In the genomic region with DNA sequence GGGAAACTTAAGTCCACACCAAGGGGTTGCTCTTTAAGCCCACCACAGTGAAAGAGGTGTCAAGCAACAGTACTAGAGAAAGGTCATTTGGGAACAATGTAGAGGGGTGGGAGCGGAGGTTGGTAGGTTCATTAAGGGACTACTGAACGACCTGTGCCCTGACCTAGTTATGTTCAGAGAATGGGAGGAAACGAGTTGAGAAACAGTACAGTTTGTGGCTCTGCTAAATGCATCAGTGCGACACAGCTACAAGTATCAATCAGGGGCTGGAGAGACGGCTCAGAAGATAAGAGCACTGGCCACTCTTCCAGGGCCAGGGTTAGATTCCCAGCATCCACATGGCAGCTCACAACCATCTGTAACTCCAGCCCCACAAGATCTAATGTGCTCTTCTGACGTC, we compare ENCODE assay signal across 20 mouse cellular contexts.
DNase-seq lines count a peak whose midpoint lies in the region; TF ChIP-seq lines count a peak whose summit lies in the region.
"Had no signal": no experiment of that assay in that cellular context is flagged by ENCODE, and none has a peak within 500 bp of the region (broad histone marks: within the 10 kb centered on the region; RNA-seq: fewer than 3 reads in every experiment).

No protein-coding gene starts in this region.

- intact Hi-C loops in gastrocnemius, adult 2 months (cut with DNase I) = loop anchor here (5.0 kb wide), 1 partner anchor 83 kb away; a partner anchor contains a TSS
- intact Hi-C loops in gastrocnemius, postnatal 36 days (cut with DNase I) = no loop called here
- intact Hi-C loops in heart, adult 2 months (cut with DNase I) = loop anchor here (2.0 to 5.0 kb wide), 2 partner anchors 52 to 65 kb away; no protein-coding TSS in a partner anchor
- intact Hi-C loops in heart, postnatal 36 days (cut with DNase I) = loop anchor here (2.0 kb wide), 1 partner anchor 85 kb away; a partner anchor contains a TSS

- H3K79me2 ChIP-seq in heart, adult 2 months (replicated peaks; ENCODE audit: control insufficient read depth, insufficient read depth, low read length) = no peaks in the 10 kb centered on the region

- H3K4me1 ChIP-seq in heart, adult 2 months (ENCODE audit: control insufficient read depth, insufficient read depth, low read length) = peaks cover 44% of the 10 kb centered on the region
- H3K4me1 ChIP-seq in brown adipose tissue, adult 24 weeks (ENCODE audit: control insufficient read depth, insufficient read depth, insufficient read length, low read length) = peaks cover 51% of the 10 kb centered on the region
- H3K4me1 ChIP-seq in embryonic fibroblast, embryonic 13.5 days (ENCODE audit: control insufficient read depth, insufficient read depth, low read length) = peaks cover 41% of the 10 kb centered on the region

- peaks cover 2% of the 10 kb centered on the region; the same call in 1 of the 2 replicates for H3K36me3 ChIP-seq in heart, adult 2 months (ENCODE audit: control insufficient read depth, insufficient read depth, low read length)
- H3K36me3 ChIP-seq: embryonic facial prominence, embryonic 13.5 days; forebrain, embryonic 10.5 days; heart, embryonic 13.5 days had no signal

- no peak overlapping the region for H3K9ac ChIP-seq in heart, adult 2 months (ENCODE audit: low read depth, low read length)
- H3K9ac ChIP-seq: embryonic facial prominence, embryonic 13.5 days; forebrain, embryonic 13.5 days; heart, embryonic 13.5 days; hindbrain, embryonic 14.5 days had no signal

- 54% methylated on average over 6 of the region's 6 CpGs for WGBS in heart, adult 2 months

- TF ChIP-seq EP300 in heart, adult 2 months (IDR thresholded peaks at IDR 0.05; ENCODE audit: insufficient read depth, low read depth, low read length) = peak; percentile 80; the same call in 1 of the 2 replicates

- no peak overlapping the region; the same call in 1 of the 2 replicates for H3K4me3 ChIP-seq in gastrocnemius, adult 2 months
- no peak overlapping the region for H3K4me3 ChIP-seq in heart, adult 2 months
- H3K4me3 ChIP-seq in brown adipose tissue, adult 24 weeks (ENCODE audit: insufficient read depth, low read depth, low read length) = no peak overlapping the region
- H3K4me3 ChIP-seq in embryonic fibroblast, embryonic 13.5 days (ENCODE audit: insufficient read depth, low read length) = no peak overlapping the region
- H3K4me3 ChIP-seq: embryonic facial prominence, embryonic 13.5 days; forebrain, embryonic 10.5 days; forebrain, embryonic 13.5 days; heart, embryonic 13.5 days had no signal

- no peak for TF ChIP-seq CTCF in gastrocnemius, adult 2 months (IDR thresholded peaks at IDR 0.05)
- TF ChIP-seq CTCF in heart, adult 2 months (IDR thresholded peaks at IDR 0.05) = no peak
- no peak for TF ChIP-seq CTCF in embryonic fibroblast, embryonic 13.5 days (IDR thresholded peaks at IDR 0.05; ENCODE audit: borderline replicate concordance, insufficient read depth, low read length)

- no peak for DNase-seq in gastrocnemius, adult 2 months
- DNase-seq in gastrocnemius, postnatal 36 days = no peak
- DNase-seq in heart, adult 2 months = peak in 1 of 2 experiments; percentile 50
- no peak for DNase-seq in heart, postnatal 36 days
- no peak for DNase-seq in right cerebral cortex, postnatal 25 days
- DNase-seq in kidney, adult 11 months = no peak
- DNase-seq: adrenal gland, adult 8-10 months; adrenal gland, postnatal 25 days; cerebellum, adult 18-20 months; cerebellum, adult 9-10 months; cerebellum, postnatal 14 days; gastrocnemius, postnatal 14 days had no signal

- TF ChIP-seq POLR2A in heart, adult 2 months (IDR thresholded peaks at IDR 0.05; ENCODE audit: insufficient read depth, low read depth, low read length) = no peak; the same call in 1 of the 2 replicates
- TF ChIP-seq POLR2A in embryonic fibroblast, embryonic 13.5 days (IDR thresholded peaks at IDR 0.05; ENCODE audit: low read depth, low read length) = no peak

- H3K27ac ChIP-seq in gastrocnemius, adult 2 months = peak overlapping the region; percentile 79
- H3K27ac ChIP-seq in heart, adult 2 months = peak overlapping the region; percentile 76
- peak overlapping the region; percentile 82 for H3K27ac ChIP-seq in brown adipose tissue, adult 24 weeks (replicated peaks; ENCODE audit: low read depth, low read length)
- peak overlapping the region; percentile 98 for H3K27ac ChIP-seq in embryonic fibroblast, embryonic 13.5 days (ENCODE audit: insufficient read depth, low read length)
- H3K27ac ChIP-seq: forebrain, embryonic 10.5 days; forebrain, embryonic 13.5 days; heart, embryonic 13.5 days; hindbrain, embryonic 14.5 days; hindbrain, postnatal 0 days had no signal

- no peaks in the 10 kb centered on the region for H3K27me3 ChIP-seq in heart, adult 2 months (ENCODE audit: control insufficient read depth, insufficient read depth, low read length)
- H3K27me3 ChIP-seq: embryonic facial prominence, embryonic 13.5 days; forebrain, embryonic 13.5 days; heart, embryonic 13.5 days had no signal
